Mouse (Mus musculus) ovary, postnatal 14 days (tissue): Measurements from ENCODE around the gene Pus10.

Source experiments
- DNase-seq: peaks from one replicate; pipeline ENCODE4 v3.0.0; 2022; ENCODE audit warnings: low spot score

Gene Pus10

GRCm38 (mm10) chr11:23695847-23696246 lies 30.4 kb downstream of the Pus10 start:
- no peak for DNase-seq

- DNase-seq, result no peak
Measured at GRCm38 (mm10) chr11:23698526-23698925, 33.1 kb downstream of the Pus10 start.

DNA sequence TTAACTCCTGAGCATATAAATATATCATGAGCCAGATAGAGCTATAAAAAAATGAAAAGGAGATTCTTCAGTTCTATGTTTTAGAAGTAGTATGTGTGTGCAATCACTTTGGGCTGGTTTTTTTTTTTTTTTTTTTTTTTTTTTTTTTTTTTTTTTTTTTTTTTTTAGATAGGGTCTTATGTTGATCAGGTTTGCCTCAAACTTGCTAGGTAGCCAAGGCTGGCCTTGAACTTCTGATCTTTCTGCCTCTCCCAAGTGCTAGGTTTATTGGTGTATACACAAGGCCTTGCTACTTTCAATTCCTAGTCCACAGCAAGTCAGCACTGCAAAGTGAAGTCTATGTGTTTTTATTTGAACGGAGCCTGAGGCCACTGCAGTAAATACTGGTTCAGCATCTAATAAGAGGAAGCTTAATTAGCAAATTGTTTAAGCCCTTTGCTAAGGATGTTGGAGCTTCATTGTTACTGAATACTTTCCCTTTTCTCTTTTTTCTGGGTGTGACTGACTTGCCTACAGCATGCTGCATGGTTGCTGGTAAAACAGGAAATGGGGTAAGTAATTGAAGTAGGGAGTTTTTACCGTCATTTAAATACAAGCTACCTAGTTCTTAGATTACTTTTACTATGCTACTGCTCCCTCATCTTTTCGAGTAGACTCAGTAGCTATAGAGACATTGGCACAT lies 34.1 kb downstream of the Pus10 start:
- no peak for DNase-seq

GRCm38 (mm10) chr11:23701831-23702230 lies 36.4 kb downstream of the Pus10 start:
- no peak for DNase-seq

DNA sequence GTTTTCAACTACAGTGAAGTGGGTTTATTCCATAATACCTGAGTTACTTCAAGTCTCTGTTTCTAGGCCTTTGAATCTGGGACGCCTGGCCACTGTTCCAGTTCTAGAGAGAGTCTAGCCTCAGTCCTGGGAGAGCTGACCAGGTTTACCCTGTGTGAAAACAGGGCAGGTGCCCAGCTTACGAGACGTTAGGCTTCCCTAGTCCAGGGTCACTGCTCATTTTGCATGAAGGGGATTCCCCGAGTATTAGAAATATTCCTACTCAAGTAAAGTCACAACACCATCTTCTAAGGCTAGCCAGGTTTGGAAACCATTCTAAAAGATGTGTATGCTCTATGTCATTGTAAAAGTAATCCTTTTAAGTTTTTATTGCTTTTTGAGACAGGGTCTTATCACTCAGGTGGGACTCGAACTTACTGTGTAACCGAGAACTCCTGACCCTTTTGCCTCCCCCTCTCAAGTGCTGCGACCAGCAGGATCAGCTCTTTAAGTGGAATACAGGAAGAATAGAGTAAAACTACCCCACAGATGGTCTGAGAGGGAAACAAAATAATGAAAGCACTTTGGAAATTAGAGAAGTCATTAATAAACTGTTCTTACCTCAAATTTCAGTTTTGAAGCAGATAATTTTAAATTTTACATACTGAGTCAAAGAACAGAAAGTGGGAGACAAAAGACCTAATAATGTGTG lies 39.3 kb downstream of the Pus10 start:
- no peak for DNase-seq

- no peak for DNase-seq
Measured at GRCm38 (mm10) chr11:23712299-23712698, 46.8 kb downstream of the Pus10 start.

DNA sequence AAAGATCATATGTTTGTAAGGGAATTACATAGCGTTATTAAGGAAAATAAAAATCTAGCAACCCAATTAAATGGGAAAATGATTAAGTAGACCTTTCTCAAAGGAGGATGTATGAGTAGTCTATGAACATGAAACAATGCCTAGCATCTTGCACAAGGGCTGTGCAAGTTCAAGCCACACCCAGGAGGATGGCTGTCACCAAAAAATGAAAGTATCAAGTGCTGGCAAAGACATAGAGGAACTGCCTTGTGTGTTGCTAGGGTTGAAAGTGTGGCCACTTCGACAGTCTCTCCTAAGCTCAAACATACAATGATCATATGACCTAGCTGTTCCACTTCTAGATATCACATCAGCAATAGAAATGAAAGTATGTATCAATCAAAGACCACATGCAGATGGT lies 53.4 kb downstream of the Pus10 start:
- DNase-seq, result no peak

DNA sequence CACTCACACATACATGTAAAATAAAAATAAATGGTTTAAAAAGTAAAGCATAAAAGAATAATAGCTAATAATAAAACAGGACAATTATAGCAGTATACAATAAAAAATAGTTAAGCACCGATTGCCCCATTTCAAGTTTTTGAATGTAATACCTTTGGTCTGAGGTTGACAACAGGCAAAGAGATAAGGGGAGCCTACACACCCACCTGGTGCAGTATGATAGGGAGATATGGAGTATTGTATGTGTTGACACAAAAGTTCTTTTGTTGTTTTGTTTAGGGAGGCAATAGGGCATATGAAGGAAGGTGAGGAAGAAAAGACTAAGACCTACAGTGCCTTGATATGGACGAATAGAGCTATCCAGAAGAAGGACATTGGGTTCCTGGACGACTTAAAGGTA lies 54.4 kb downstream of the Pus10 start:
- DNase-seq, result no peak

GRCm38 (mm10) chr11:23722326-23722725 lies 56.9 kb downstream of the Pus10 start:
- DNase-seq, result no peak

DNA sequence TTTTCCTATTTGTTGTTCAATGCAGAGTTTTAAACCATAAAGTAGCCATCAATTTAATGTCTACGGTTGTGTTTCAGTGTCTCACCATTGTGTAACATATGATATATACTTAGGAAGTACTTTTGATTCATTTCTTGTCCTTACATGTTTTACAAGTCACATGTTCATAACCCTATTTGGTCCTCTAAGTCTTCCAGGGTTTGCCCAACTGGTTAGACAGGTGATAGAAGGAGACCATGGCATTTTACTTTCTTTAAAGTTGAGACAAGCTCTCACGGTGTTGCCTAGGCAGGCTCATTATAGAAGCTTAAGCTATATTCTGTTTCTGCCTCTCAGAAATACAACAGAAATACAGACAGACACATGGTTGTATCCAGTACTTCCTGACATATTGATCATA lies 60.4 kb downstream of the Pus10 start:
- DNase-seq, result no peak

DNA sequence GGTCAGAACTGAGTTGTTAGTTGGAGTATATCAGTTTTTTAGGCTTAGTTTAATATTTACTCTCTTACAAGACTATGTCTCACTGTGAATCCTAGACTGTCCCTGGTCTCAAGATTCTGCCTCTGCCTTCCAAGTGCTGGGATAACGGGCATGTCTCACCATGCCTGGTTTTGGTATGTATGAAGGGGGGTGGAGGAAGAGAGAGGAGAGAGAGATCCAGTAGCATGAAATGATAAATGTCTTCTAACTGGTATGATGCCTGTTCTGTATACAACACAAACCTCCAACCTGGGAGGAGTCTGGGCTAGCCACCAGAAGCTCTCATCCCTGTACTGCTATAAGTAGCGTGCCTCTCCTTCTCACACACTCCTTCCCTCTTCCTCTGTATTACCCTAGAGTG lies 61.0 kb downstream of the Pus10 start:
- DNase-seq, result no peak

- DNase-seq, result no peak
Measured at GRCm38 (mm10) chr11:23728186-23728585, 62.7 kb downstream of the Pus10 start.

DNA sequence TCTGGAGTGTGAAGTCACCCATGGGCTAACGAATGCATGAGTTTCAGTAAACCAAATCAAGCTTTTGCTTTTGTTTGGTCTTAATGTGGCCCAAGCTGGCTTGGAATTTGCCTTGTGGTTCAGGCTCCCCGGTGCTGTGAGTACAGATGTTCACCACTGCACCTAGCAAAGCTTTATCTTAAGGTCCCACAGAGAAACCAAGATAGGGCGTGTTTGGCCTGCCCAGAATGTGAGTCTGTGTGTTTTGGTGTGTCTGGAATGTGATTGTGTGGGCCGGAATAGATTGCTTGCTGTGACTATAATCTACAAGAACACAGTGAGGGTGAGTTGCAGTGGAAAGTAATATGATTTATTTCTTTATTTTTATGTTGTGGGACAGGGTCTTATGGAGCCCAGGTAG lies 64.6 kb downstream of the Pus10 start:
- DNase-seq, result no peak

DNA sequence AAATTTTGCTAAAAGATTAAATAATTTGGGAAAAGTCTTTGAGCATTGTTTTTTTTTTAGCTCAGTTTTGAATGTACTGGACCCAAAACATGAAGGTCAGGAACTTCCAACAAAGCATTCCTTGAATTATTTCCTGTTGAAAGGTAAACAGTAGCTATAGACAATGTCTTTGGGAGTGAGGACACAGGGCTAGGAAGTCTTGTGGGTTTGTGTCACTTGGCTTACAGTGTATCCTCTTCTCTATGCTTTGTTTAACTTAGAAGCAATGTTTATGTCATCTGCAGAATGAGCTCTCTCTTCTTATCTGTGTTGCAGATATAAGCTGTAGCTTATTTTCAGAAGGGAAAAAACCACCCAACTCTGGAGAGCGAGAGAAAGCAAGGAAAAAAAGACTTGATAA lies 67.4 kb downstream of the Pus10 start:
- DNase-seq, result no peak

DNA sequence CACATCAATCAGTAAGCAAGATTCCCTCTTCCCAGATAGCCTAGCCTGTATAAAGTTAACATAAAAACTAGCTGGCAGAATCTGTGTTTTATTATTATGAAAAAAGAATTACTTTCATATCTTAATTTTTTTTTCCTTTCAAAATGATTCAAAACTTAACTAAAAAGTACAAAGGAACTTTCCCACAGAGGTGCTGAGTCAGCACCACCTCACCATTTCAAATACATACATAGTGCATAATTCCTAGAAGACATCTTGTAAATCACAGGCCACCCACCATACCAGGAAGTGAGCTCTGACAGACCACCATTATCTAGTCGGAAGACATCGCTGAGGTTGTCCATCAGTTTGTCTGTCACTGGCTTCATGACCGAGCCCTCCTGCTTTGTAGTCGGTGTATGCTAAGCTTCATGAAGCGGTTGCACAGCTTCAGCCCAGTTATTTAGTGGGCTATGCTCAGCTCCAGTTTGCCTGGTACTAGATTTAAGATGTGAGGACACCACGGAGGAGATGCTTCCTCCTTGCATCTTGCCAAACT lies 69.3 kb downstream of the Pus10 start:
- DNase-seq, result no peak

DNA sequence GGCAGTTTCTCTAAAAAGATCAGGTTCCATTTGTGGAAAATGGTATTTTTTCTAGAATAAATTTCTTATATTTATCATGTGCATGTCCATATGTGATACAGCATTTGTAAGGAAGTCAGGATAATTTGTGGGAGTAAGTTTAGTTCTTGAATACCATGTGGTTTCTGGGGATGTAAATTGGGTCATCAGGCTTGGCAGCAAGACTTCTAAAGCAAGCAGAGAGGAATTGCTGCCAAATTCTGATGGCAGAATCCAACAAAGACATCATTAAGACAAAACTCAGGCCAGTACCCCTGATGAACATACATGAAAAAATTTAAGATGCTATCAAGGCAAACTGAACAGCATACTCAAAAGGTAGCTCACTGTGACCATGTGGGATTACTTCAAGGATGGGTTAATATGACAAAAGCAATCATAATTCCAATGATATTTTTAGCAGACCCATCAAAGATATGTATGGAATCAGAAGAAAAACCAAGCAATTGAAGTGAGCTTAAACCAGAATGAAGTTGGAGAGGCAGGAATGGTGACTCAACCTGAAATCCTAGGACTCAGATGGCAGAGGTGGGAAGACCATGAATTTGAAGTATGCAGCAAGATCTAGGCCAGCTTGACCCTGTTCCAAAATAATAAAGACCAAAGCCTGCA lies 70.5 kb downstream of the Pus10 start:
- DNase-seq, result no peak

- no peak for DNase-seq
Measured at GRCm38 (mm10) chr11:23740895-23741294, 75.4 kb downstream of the Pus10 start.

GRCm38 (mm10) chr11:23741386-23741785 lies 75.9 kb downstream of the Pus10 start:
- DNase-seq, result no peak

GRCm38 (mm10) chr11:23744352-23744751 lies 78.9 kb downstream of the Pus10 start:
- DNase-seq, result no peak

DNA sequence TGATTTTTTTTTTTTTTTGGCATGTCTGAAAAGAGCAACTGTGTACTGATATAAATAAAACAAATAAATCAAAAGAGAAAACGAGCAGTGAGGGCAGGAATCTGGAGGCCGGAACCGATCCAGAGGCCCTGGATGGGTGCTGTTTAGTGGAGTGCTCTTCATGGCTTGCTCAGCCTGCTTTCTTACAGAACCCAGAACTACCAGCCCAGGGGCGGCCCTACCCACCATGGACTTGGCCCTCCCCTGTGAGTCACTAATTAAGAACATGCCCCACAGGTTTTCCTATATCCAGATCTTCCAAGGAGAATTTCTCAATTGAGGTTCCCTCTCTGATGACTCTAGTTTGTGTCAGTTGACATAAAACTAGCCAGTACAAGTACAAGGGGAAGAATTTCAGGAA lies 80.6 kb downstream of the Pus10 start:
- DNase-seq, result no peak

- no peak for DNase-seq
Measured at GRCm38 (mm10) chr11:23753136-23753710, 87.7 kb downstream of the Pus10 start.

- no peak for DNase-seq
Measured at GRCm38 (mm10) chr11:23754329-23754728, 88.9 kb downstream of the Pus10 start.

GRCm38 (mm10) chr11:23758218-23758617 lies 92.7 kb downstream of the Pus10 start:
- DNase-seq, result no peak
